Mouse (Mus musculus) kidney, postnatal 10 days (tissue): ENCODE results near the gene Gm45902.
A peak's percentile ranks its signal among the peaks of the same experiment; 100 is the strongest.

ENCODE experiments used
- DNase-seq: peaks from one replicate; pipeline ENCODE4 v3.0.0; 2021; ENCODE audit warnings: mixed read lengths

Gene Gm45902

DNA sequence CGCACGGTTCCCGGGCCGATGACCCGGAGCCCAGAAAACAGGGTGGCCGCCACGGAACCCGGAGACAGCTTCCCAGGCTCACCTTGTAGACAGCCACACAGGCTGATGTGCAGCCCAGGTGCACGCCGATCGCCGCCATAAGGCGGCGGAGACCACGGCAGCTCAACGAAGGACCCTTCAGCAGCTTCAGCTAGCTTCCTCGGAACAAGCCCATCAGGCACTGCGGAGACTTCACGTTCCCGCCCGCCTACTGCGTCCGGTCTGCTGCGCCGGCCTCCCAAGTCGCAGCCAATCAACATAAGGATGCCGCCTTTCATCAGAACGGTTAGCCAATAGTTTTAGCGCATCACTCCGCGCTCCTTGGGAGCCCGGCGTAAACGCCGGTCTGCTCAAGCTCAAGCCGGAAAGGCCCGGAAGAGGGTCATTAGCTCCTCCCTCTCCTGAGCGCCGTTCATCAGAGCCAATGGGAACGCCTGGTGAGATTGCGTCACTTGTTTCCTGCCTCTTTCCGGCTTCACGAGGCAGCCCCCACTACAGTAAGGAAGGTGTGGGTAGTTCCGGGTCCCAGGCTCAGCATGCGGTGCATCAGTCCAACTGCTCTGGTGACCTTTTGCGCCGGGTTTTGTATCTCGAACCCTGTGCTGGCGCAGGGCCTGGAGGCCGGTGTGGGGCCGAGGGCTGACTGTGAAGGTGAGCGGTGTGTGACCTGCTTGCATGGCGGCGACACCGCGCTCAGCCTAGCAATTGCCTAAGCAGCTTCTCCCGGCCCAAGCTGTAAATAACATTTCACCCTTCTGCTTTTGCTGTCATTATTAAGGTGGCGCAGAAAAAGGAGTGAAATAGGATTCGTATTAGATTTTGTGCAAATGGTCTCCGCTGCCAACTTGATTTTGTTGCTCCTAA is at the start of gene Gm45902, which contains the start of the genes Hspa14 and Cdnf:
Gene Gm45902, minus strand, starts transcription at position 239 of the 903 bp plus-strand sequence.
Gene Hspa14, minus strand, starts transcription at position 263 of the 903 bp plus-strand sequence.
Gene Cdnf, plus strand, starts transcription at position 479 of the 903 bp plus-strand sequence.
- peak; percentile 96 for DNase-seq

DNA sequence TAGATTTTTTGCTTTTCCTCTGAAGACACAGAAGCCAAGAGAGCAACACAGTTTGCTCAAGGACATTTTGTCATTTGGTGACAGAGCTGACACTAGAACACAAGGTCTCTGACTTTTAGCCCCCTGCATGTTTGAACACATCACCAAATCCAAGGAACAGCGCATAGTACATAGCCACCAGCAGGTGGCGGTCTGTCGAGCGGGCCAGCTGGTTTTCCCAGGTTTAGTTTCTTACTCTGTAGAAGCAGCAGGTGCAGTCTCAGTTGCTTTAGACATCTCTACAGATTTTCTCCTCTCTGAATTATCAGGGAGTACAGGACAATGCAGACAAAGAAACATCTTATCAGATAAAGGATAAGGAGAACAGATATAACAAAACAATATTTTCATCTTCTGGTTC is 34.0 kb upstream of the Gm45902 start:
- DNase-seq, result peak; percentile 76

DNA sequence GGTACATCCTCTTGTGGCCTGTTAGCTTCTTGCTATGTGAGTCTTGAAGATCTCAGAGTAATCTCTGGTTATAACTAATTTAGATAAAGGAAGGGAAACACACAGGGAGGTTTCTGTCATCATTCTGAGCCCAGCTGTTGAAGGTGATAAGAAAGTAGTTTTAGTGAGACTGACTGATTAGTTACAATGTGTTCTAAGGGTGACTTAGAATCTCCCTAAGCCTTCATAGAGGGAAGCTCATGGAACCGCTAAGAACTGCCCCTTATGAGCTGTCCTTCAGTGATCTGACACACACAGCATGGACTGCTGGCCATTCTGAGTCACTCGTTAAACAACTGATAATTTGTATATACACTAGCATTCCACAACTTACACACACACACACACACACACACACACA is 33.5 kb upstream of the Gm45902 start:
- DNase-seq, result no peak

DNA sequence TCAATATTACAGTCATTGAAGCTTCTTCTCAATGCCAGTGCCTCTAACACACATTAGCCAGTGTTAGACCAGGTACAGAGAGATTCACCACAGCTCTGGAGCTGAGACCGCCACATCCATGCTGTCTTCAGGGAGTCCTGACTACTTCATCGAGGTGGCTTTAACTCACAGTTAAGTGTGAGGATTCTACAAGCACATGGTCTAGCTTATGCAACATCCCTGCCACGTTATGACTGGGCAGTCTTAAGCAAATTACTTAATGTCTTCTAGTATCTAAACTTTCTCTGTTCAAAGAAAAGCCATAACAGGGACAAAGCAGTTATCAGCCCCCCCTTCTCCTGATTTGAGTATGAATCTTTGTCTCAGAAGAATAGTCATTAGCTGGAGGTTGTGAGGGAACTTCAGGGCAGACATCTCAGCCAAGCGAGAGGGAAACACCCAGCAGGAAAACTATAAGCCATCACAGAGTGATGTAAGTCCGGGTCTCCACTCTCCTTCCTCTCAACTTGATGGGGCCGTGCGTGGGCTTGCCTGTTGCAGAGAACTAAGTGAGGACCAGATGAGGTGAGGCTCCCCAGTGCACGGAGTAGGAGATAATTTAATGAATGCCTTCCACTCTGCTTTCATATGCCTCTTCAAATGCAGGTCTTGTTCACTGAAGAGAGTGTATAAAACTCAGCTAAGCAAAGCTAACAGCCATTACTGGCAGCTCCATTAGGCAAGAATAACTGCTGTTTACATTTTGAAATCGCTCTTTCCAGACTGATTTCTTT is 28.9 kb upstream of the Gm45902 start:
- no peak for DNase-seq

DNA sequence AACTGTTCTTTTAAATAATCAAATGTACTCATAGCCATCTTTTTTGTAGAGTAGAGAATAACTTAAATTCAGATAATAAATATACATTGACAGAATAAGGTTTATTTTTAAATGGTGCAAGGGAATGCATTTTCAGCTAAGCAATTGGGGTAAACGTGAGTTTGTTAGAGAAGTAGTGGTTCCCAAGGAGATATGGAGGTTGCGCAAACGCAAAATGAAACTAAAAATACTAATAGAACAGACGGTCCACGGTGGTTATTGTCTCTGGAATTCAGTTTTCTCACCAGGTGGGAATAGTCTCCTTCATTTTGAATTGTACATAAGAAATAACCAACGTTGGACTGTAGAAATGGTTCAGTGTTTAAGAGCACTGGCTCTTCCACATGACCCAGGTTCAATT is 13.7 kb upstream of the Gm45902 start:
- no peak for DNase-seq

DNA sequence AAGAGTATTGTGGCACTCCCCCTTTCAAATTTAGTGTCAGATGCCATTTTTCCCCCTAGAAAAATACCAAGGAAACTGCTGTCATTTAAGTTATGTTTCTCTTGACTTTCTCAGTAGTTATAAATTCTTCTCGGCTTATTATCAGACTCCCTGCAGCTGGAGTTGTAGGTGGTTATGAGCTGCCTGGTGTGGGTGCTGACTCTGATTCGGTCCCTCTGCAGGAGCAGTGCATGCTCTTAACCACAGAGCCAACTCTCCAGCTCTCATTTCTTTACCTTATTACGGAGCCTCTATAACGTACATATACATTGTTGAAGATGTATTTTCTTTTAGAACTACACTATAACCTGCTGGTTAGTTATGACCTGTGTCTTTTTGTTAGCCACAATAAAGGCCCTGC is 10.0 kb upstream of the Gm45902 start:
- DNase-seq, result no peak

DNA sequence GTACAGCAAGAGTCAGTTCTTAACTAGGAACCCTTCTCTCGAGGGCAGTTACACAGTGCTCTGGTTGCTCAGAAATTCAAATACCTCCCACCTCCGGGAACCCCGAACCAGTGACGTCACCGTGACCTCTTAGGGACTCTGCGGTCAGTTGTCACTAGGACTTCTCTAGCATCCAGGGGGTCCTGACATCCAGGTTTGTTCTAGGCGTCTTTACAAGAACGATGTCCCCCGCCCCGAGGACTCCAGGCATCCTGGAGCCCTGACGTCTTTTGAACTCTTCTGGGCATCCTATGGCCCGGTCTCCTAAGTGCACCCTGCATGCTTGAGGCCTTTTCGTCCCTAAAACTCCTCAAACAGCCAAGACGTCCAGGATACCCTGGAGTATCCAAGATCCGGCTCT is 514 bp downstream of the Gm45902 start:
- DNase-seq, result peak; percentile 42

DNA sequence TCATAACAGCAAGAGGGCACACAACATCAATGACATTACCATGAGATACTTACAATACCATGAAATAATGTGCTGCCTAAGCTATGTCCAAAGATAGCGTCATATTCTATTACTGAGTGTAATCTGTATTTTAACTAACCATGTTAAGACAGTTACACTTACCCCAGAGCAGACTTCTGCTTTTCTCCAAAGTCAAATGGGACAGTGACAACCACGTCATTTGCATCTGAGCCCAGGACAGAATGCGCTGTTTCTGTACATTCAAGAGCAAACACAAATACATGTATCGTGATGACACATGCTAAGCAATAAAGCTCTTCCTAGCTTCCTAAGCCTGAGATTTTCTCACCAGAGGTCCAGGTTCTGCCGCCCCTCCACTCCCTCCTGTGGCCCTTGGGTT is 11.7 kb downstream of the Gm45902 start:
- no peak for DNase-seq

DNA sequence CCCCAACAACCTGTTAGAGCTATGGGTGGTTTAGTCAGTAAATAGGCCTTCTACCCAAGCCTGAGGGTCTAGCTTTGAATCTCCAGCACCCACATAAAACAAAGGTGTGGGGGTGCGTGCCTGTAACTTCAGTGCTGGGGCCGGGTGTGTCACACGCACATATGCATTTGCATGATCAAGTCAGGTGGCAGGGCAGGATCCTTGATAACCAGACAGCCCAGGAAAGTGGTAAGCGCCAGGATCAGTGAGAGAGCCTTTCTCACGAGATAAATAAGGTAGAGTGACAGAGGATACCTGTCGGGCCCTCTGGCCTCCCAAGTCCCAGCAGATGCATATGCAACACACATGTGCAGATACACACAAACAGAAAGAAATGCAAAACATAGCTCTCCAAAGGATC is 13.0 kb downstream of the Gm45902 start:
- no peak for DNase-seq

DNA sequence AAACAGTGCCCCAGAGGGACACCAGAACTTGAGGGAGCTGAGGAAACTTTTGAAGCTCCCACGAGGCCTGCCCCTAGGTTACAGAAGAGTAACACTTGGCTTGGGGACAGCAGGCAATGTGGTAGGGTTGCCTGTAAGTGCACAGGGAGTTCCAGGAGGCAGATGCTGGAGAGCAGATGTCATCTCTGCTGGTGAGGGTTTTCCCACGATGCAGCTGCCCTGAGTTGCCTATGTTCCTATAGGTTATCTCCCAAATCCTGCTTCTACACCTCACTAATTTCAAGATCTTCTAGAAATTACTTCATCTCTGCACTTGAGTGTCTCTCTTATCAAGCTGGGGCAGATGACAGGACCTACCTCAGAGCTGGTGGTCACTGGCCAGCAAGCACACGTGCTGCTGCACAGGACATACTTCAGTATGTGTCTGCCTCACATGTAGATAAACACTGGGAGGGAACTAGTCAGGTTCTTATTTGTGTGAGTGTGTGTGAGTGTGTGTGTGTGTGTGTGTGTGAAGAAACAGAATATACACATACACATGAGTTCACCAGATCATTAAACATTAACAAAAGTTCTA is 18.7 kb downstream of the Gm45902 start:
- no peak for DNase-seq

DNA sequence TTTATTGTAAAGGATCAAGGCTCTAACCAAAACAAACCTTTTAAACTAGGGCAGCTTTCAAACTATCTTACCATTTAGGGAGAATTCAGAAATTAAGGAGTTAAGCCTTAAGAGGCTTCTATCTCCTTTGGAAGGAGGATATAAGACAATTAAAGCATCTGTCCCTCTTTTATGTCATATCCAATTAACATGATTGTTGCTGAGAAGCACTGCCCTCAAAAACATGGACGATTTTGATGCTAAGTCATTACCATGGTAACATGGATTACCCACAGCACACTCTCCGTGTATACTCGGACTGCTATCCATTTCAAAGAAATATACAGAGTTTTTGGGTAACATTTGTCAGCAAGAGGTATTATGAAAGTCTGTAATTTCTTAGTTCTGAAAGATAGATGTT is 22.8 kb downstream of the Gm45902 start:
- DNase-seq, result no peak

DNA sequence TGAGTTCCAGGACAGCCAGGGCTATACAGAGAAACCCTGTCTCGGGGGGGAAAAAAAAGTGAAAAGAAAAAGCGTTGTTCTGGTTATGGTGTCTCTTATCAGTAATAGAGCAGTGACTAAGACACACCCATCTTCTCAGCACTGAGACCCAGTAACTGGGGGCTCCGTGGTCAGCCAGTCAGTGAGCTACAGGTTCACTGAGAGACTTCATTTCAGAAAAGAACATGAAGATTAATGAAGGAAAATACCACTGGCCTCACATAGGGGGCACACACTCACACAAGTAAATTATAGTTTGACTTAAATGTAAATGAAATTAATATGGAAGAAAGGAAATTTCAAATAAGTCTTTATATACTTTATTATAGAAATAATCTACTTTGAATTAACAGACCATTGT is 32.4 kb downstream of the Gm45902 start:
- no peak for DNase-seq

DNA sequence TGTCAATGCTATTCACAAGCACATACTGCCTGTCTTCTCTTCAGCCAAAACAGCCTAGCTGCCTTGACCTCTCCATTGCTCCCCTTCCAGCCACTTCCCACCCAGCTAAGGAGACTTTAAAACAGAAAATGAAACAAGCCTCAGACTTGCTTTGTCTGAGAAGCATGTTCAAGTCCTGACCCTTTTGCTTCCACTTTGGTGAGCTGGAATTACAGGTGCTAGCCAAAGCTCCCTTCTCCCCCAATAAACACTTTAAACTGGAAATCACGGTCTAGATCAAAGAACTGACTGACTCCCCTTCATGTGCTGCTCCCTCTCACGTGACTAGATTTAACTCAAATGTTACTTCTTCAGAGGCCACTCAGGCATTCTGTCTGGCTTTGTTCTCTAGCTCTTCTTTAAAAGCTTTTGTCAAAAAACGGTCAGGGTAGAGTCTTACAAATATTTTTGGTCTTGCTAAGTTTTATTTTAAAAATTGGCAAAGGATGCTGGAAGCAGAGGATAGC is 36.8 kb downstream of the Gm45902 start:
- DNase-seq, result no peak

DNA sequence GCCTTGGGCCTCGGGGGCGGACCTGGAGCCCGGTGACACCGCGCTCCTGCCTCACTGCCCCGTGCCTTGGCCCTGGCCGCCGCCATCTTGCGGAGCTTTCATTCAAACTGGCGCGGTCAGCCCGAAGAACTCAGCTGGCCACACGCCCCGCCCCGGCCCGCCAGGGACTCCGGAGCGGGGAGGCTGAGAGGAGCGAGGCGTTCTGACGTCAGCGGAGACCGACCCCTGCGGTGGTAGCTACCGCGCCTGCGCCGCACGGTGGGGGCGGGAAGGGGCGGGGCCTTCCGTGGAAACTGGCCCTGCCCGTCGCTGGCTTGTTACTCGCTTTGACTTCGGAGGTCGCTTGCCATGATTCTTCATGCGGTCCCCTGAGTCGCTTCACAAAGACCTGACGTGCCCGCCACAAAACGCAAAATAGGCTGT is 37.7 kb downstream of the Gm45902 start, which contains the start of gene Suv39h2:
Gene Suv39h2, minus strand, starts transcription at position 171 of the 423 bp plus-strand sequence.
- DNase-seq, result peak; percentile 99

DNA sequence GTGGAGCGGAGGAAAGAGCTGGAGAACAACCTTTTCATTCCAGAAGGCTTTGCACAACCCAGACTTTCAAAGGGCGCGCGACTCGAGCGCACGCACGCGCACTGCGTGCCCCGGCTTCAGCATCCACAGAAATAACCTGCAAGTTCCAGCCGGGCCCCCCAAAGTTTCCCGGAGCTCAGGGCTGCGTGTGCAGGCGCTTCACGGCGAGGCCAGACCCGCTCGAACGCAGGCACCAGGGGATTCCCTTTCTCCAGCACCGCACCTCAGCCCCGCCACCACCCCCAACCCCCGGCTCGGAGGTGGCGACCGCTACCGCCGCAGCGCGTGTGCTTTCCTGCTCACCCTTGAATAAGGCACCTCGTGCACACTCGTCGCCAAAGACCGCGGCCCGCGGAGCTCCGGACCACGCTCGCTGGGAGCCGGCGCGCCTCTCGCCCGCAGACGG is 38.2 kb downstream of the Gm45902 start:
- peak; percentile 70 for DNase-seq

DNA sequence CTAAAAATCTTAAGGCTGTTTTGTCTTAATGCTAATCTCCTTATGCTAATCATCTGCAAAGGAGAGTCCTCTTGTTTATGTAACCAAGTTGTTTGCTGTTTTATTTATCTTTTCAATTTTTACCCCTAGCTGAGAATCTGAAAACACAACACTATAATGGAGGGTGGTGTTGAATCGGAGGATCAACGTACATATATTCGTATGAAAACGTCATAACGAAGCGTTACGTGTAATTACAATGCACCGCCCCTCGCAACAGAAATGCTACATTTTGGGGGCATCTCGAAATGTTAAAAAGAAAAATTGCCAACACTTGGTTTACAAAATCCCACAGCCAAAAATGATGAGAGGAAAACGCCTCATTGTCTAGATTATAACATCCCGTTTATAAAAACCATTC is 38.7 kb downstream of the Gm45902 start:
- DNase-seq, result no peak

DNA sequence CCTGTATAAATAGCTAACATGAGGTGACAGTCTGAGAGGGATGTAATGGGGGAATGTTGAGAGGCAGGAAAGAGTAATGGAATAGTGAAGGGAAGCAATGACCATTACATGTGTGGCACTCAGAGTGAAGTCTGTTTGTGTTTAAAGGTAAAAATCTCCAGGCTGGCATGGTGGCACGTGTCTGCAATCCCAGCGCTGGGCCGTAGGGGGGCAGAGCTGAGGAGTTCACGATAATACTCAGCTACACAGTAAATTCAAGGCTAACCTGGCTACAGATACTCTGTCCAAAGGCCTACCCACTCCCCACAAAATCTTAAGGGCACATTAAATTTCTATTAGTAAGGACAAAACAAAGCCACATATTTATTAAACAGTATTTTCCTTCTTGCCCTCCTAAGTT is 56.0 kb downstream of the Gm45902 start:
- DNase-seq, result no peak
